Mouse (Mus musculus): Measurements from ENCODE around the gene Ramac. TPM values are rescaled to one million over a fixed set of nuclear protein-coding genes. Genes with fewer than 3 reads are reported as not detected.

Gene Ramac
- polyA plus RNA-seq (2012; rRNA removed): 16.7 and 17.7 TPM in 2 replicates

- DNase-seq (ENCODE audit: low read depth): no peak
Observed at GRCm38 (mm10) chr7:81762180-81763109, at the start of gene Ramac. Gene Ramac (plus strand): TSS chr7:81762925.

GRCm38 (mm10) chr7:81718657-81719056, 44.1 kb upstream of the Ramac start:
- DNase-seq (ENCODE audit: low read depth): no peak

- DNase-seq (ENCODE audit: low read depth): no peak
Observed at GRCm38 (mm10) chr7:81719216-81719661, 43.5 kb upstream of the Ramac start.

- DNase-seq (ENCODE audit: low read depth): no peak
Observed at GRCm38 (mm10) chr7:81721271-81721670, 41.5 kb upstream of the Ramac start.

- no peak for DNase-seq (ENCODE audit: low read depth)
Observed at GRCm38 (mm10) chr7:81723851-81724250, 38.9 kb upstream of the Ramac start.

GRCm38 (mm10) chr7:81725986-81726727, 36.6 kb upstream of the Ramac start:
- no peak for DNase-seq (ENCODE audit: low read depth)

GRCm38 (mm10) chr7:81726728-81727005, 36.1 kb upstream of the Ramac start:
- DNase-seq (ENCODE audit: low read depth): no peak

- no peak for DNase-seq (ENCODE audit: low read depth)
Observed at GRCm38 (mm10) chr7:81727716-81728115, 35.0 kb upstream of the Ramac start.

GRCm38 (mm10) chr7:81729787-81730186, 32.9 kb upstream of the Ramac start:
- no peak for DNase-seq (ENCODE audit: low read depth)

- no peak for DNase-seq (ENCODE audit: low read depth)
Observed at GRCm38 (mm10) chr7:81731181-81731651, 31.5 kb upstream of the Ramac start.

- DNase-seq (ENCODE audit: low read depth): no peak
Observed at GRCm38 (mm10) chr7:81732183-81733089, 30.3 kb upstream of the Ramac start.

GRCm38 (mm10) chr7:81735300-81736048, 27.3 kb upstream of the Ramac start:
- DNase-seq (ENCODE audit: low read depth): no peak

- no peak for DNase-seq (ENCODE audit: low read depth)
Observed at GRCm38 (mm10) chr7:81738720-81739385, 23.9 kb upstream of the Ramac start.

- DNase-seq (ENCODE audit: low read depth): no peak
Observed at GRCm38 (mm10) chr7:81740010-81740409, 22.7 kb upstream of the Ramac start.

- no peak for DNase-seq (ENCODE audit: low read depth)
Observed at GRCm38 (mm10) chr7:81744145-81744544, 18.6 kb upstream of the Ramac start.

- no peak for DNase-seq (ENCODE audit: low read depth)
Observed at GRCm38 (mm10) chr7:81747956-81748355, 14.8 kb upstream of the Ramac start.

- DNase-seq (ENCODE audit: low read depth): no peak
Observed at GRCm38 (mm10) chr7:81763110-81763845, 553 bp downstream of the Ramac start.

- DNase-seq (ENCODE audit: low read depth): no peak
Observed at GRCm38 (mm10) chr7:81772786-81773539, 10.2 kb downstream of the Ramac start.

GRCm38 (mm10) chr7:81775325-81775724, 12.6 kb downstream of the Ramac start:
- DNase-seq (ENCODE audit: low read depth): no peak

All from gonadal fat pad, adult 2 months (tissue).